Mouse (Mus musculus) neural tube, embryonic 13.5 days (tissue): ENCODE measurements around the gene Lix1l. TPM values are rescaled to one million over a fixed set of nuclear protein-coding genes. Genes with fewer than 3 reads are reported as not detected.
A peak's percentile ranks its signal among the peaks of the same experiment; 100 is the strongest.

Experiments used
- ATAC-seq: fragments of 200-750 bp; cut with Nextera tagmentation; 2 replicates; pipeline ENCODE4 v1.8.0; 2017; ENCODE audit warnings: low read depth, mild to moderate bottlenecking, moderate TSS enrichment, moderate library complexity
- H3K27ac ChIP-seq: fragments of 300-500 bp; sonication (generic); replicated peaks from 2 replicates; pipeline ENCODE4 v1.5.1; 2015; ENCODE audit warnings: moderate library complexity, mild to moderate bottlenecking, inconsistent platforms
- H3K27me3 ChIP-seq: fragments of 300-500 bp; sonication (generic); 2 replicates; pipeline ENCODE4 v1.6.1; 2015; ENCODE audit warnings: mild to moderate bottlenecking, inconsistent platforms
- H3K36me3 ChIP-seq: fragments of 300-500 bp; sonication (generic); 2 replicates; pipeline ENCODE4 v1.6.1; 2015; ENCODE audit warnings: mild to moderate bottlenecking, inconsistent platforms
- H3K4me1 ChIP-seq: fragments of 300-500 bp; sonication (generic); replicated peaks from 2 replicates; pipeline ENCODE4 v1.6.1; 2015; ENCODE audit warnings: inconsistent platforms
- H3K4me2 ChIP-seq: fragments of 300-500 bp; sonication (generic); 2 replicates; pipeline ENCODE4 v1.6.1; 2015; ENCODE audit warnings: inconsistent platforms, mild to moderate bottlenecking, moderate library complexity
- H3K4me3 ChIP-seq: fragments of 300-500 bp; sonication (generic); 2 replicates; pipeline ENCODE4 v1.5.1; 2015; ENCODE audit warnings: mild to moderate bottlenecking, inconsistent platforms
- H3K9ac ChIP-seq: fragments of 300-500 bp; sonication (generic); 2 replicates; pipeline ENCODE4 v1.6.1; 2015; ENCODE audit warnings: moderate library complexity, mild to moderate bottlenecking, inconsistent platforms
- H3K9me3 ChIP-seq: fragments of 300-500 bp; sonication (generic); 2 replicates; pipeline ENCODE4 v1.6.1; 2016; ENCODE audit warnings: inconsistent platforms
- WGBS: fragments of 180-500 bp; shearing (Covaris S2); methylation state at CpG from one replicate; pipeline ENCODE4 v1.1.7; 2015; 5-methylcytosine and 5-hydroxymethylcytosine counted together
- polyA plus RNA-seq: library from polyadenylated mRNA; unstranded; fragments of >200 nt; fragmentation: Nextera tagmentation; extraction: Ambion mirVana; gene quantifications from 2 replicates; pipeline ENCODE4 v1.2.1, GENCODE M21; 2015

Gene Lix1l
- polyA plus RNA-seq, 1 experiment from 2014 or later, result 7.6 TPM

GRCm38 (mm10) chr3:96578561-96579238, 22.2 kb upstream of the Lix1l start:
- H3K4me3 ChIP-seq, result no peak overlapping the region
- H3K9ac ChIP-seq, result no peak overlapping the region
- no peaks in the 10 kb centered on the region for H3K9me3 ChIP-seq
- no peak overlapping the region for H3K27ac ChIP-seq
- H3K4me2 ChIP-seq, result no peak overlapping the region
- peaks cover 35% of the 10 kb centered on the region for H3K4me1 ChIP-seq
- no peak for ATAC-seq
- 79% methylated on average over 12 of the region's 12 CpGs for WGBS
- H3K36me3 ChIP-seq, result no peaks in the 10 kb centered on the region
- H3K27me3 ChIP-seq, result peaks cover 8% of the 10 kb centered on the region; the same call in 1 of the 2 replicates

GRCm38 (mm10) chr3:96579239-96579750, 21.7 kb upstream of the Lix1l start:
- peaks cover 35% of the 10 kb centered on the region for H3K4me1 ChIP-seq
- H3K4me3 ChIP-seq, result no peak overlapping the region
- 68% methylated on average over 4 of the region's 4 CpGs for WGBS
- ATAC-seq, result no peak
- no peak overlapping the region for H3K4me2 ChIP-seq
- H3K9me3 ChIP-seq, result no peaks in the 10 kb centered on the region
- H3K27me3 ChIP-seq, result peaks cover 8% of the 10 kb centered on the region; the same call in 1 of the 2 replicates
- H3K27ac ChIP-seq, result no peak overlapping the region
- 0 out of 2 replicates have a peak overlapping the region, but pooled peaks have one; percentile 41 for H3K9ac ChIP-seq
- H3K36me3 ChIP-seq, result no peaks in the 10 kb centered on the region

- ATAC-seq, result peak; percentile 82
- H3K9ac ChIP-seq, result peak overlapping the region; percentile 67
- H3K4me2 ChIP-seq, result peak overlapping the region; percentile 57
- H3K27ac ChIP-seq, result peak overlapping the region; percentile 42; the same call in 1 of the 2 replicates
- peaks cover 8% of the 10 kb centered on the region; the same call in 1 of the 2 replicates for H3K27me3 ChIP-seq
- no peaks in the 10 kb centered on the region for H3K9me3 ChIP-seq
- peak overlapping the region; percentile 25 for H3K4me3 ChIP-seq
- WGBS, result 15% methylated on average over 16 of the region's 16 CpGs
- peaks cover 35% of the 10 kb centered on the region for H3K4me1 ChIP-seq
- H3K36me3 ChIP-seq, result no peaks in the 10 kb centered on the region
Measured at GRCm38 (mm10) chr3:96579885-96580454, 21.0 kb upstream of the Lix1l start.

GRCm38 (mm10) chr3:96581141-96581540, 19.8 kb upstream of the Lix1l start:
- Histone ChIP-seq H3K4me3 (no peak overlapping the region), H3K36me3 (no peaks in the 10 kb centered on the region), H3K9ac (no peak overlapping the region), H3K4me1 (peaks cover 30% of the 10 kb centered on the region), H3K4me2 (no peak overlapping the region), H3K9me3 (no peaks in the 10 kb centered on the region), H3K27ac (no peak overlapping the region), H3K27me3 (peaks cover 8% of the 10 kb centered on the region; the same call in 1 of the 2 replicates)
- 47% methylated on average over 6 of the region's 6 CpGs for WGBS
- ATAC-seq, result no peak

GRCm38 (mm10) chr3:96581771-96582515, 19.0 kb upstream of the Lix1l start:
- H3K27ac ChIP-seq, result no peak overlapping the region
- 85% methylated on average over 16 of the region's 16 CpGs for WGBS
- ATAC-seq, result no peak

GRCm38 (mm10) chr3:96583386-96583785, 17.6 kb upstream of the Lix1l start:
- peaks cover 15% of the 10 kb centered on the region for H3K4me1 ChIP-seq
- H3K4me3 ChIP-seq, result no peak overlapping the region
- no peak overlapping the region for H3K4me2 ChIP-seq
- no peak overlapping the region for H3K27ac ChIP-seq
- ATAC-seq, result no peak
- H3K9ac ChIP-seq, result no peak overlapping the region
- no peaks in the 10 kb centered on the region for H3K9me3 ChIP-seq
- WGBS, result 91% methylated on average over 5 of the region's 5 CpGs
- H3K27me3 ChIP-seq, result peaks cover 8% of the 10 kb centered on the region; the same call in 1 of the 2 replicates
- no peaks in the 10 kb centered on the region for H3K36me3 ChIP-seq

More at GRCm38 (mm10) chr3:96581771-96582515, 19.0 kb upstream of the Lix1l start:
- Histone ChIP-seq H3K9ac (no peak overlapping the region), H3K36me3 (no peaks in the 10 kb centered on the region), H3K27me3 (peaks cover 8% of the 10 kb centered on the region; the same call in 1 of the 2 replicates), H3K4me1 (peaks cover 22% of the 10 kb centered on the region), H3K4me2 (no peak overlapping the region), H3K4me3 (no peak overlapping the region), H3K9me3 (no peaks in the 10 kb centered on the region)

- 81% methylated on average over 4 of the region's 4 CpGs for WGBS
Measured at GRCm38 (mm10) chr3:96590657-96591056, 10.3 kb upstream of the Lix1l start.

GRCm38 (mm10) chr3:96593374-96593773, 7.6 kb upstream of the Lix1l start:
- H3K4me3 ChIP-seq, result peak overlapping the region; percentile 59
- no peak for ATAC-seq
- H3K4me2 ChIP-seq, result peak overlapping the region; percentile 76
- under 1% methylated on average over 10 of the region's 10 CpGs for WGBS
- H3K4me1 ChIP-seq, result peaks cover 41% of the 10 kb centered on the region
- no peaks in the 10 kb centered on the region for H3K9me3 ChIP-seq
- H3K27ac ChIP-seq, result peak overlapping the region; percentile 84
- H3K9ac ChIP-seq, result peak overlapping the region; percentile 76
- no peaks in the 10 kb centered on the region for H3K36me3 ChIP-seq
- peaks cover 10% of the 10 kb centered on the region for H3K27me3 ChIP-seq

More at GRCm38 (mm10) chr3:96590657-96591056, 10.3 kb upstream of the Lix1l start:
- H3K27ac ChIP-seq, result no peak overlapping the region
- H3K4me3 ChIP-seq, result no peak overlapping the region
- H3K27me3 ChIP-seq, result peaks cover 8% of the 10 kb centered on the region
- no peaks in the 10 kb centered on the region for H3K36me3 ChIP-seq
- peaks cover 14% of the 10 kb centered on the region for H3K4me1 ChIP-seq
- no peak for ATAC-seq
- H3K4me2 ChIP-seq, result no peak overlapping the region
- no peak overlapping the region for H3K9ac ChIP-seq
- no peaks in the 10 kb centered on the region for H3K9me3 ChIP-seq

- H3K4me1 ChIP-seq, result peaks cover 47% of the 10 kb centered on the region
- H3K9me3 ChIP-seq, result no peaks in the 10 kb centered on the region
- under 1% methylated on average over 35 of the region's 38 CpGs for WGBS
- H3K27me3 ChIP-seq, result peaks cover 10% of the 10 kb centered on the region
- H3K36me3 ChIP-seq, result no peaks in the 10 kb centered on the region
- H3K27ac ChIP-seq, result peak within 1 kb of the TSS; percentile 84
- H3K4me3 ChIP-seq, result peak within 1 kb of the TSS; percentile 59
- peak within 1 kb of the TSS; percentile 76 for H3K9ac ChIP-seq
- peak within 1 kb of the TSS; percentile 76 for H3K4me2 ChIP-seq
- peak; percentile 83 for ATAC-seq
Measured at GRCm38 (mm10) chr3:96593790-96594560, 7.0 kb upstream of the Lix1l start, which contains the start of gene Polr3gl. Gene Polr3gl, minus strand, starts transcription at chr3:96594181.

- H3K4me2 ChIP-seq, result no peak overlapping the region
- 74% methylated on average over 5 of the region's 5 CpGs for WGBS
- H3K9ac ChIP-seq, result no peak overlapping the region
- no peak for ATAC-seq
- peaks cover 13% of the 10 kb centered on the region for H3K27me3 ChIP-seq
- no peak overlapping the region for H3K27ac ChIP-seq
- peaks cover 56% of the 10 kb centered on the region for H3K4me1 ChIP-seq
- no peaks in the 10 kb centered on the region for H3K36me3 ChIP-seq
- no peaks in the 10 kb centered on the region for H3K9me3 ChIP-seq
- H3K4me3 ChIP-seq, result no peak overlapping the region
Measured at GRCm38 (mm10) chr3:96594851-96595250, 6.1 kb upstream of the Lix1l start.

GRCm38 (mm10) chr3:96595661-96596060, 5.3 kb upstream of the Lix1l start:
- Histone ChIP-seq H3K36me3 (no peaks in the 10 kb centered on the region), H3K9me3 (no peaks in the 10 kb centered on the region), H3K4me2 (peak overlapping the region; percentile 99), H3K27me3 (peaks cover 13% of the 10 kb centered on the region), H3K4me1 (peaks cover 64% of the 10 kb centered on the region), H3K4me3 (peak overlapping the region; percentile 54), H3K27ac (peak overlapping the region; percentile 76; the same call in 1 of the 2 replicates), H3K9ac (peak overlapping the region; percentile 84)
- ATAC-seq, result no peak
- 19% methylated on average over 6 of the region's 6 CpGs for WGBS
